Mouse (Mus musculus) hindbrain, postnatal 0 days (tissue): ENCODE measurements around the gene B9d2. TPM values are rescaled to one million over a fixed set of nuclear protein-coding genes. Genes with fewer than 3 reads are reported as not detected.
A peak's percentile ranks its signal among the peaks of the same experiment; 100 is the strongest.

Experiments
- ATAC-seq: fragments of 200-750 bp; cut with Nextera tagmentation; 2 replicates; pipeline ENCODE4 v1.8.0; 2017; ENCODE audit warnings: mild to moderate bottlenecking, moderate TSS enrichment, moderate library complexity
- DNase-seq: peaks from one replicate; pipeline ENCODE4 v3.0.0-alpha.2; 2015; ENCODE audit warnings: low spot score
- H3K27ac ChIP-seq: fragments of 300-500 bp; sonication (generic); 2 replicates; pipeline ENCODE4 v1.5.1; 2014; ENCODE audit warnings: mild to moderate bottlenecking
- H3K27me3 ChIP-seq: fragments of 300-500 bp; sonication (generic); 2 replicates; pipeline ENCODE4 v1.6.1; 2014; ENCODE audit warnings: low read length, mixed read lengths; ENCODE audit not compliant: insufficient read depth
- H3K36me3 ChIP-seq: fragments of 300-500 bp; sonication (generic); 2 replicates; pipeline ENCODE4 v1.6.1; 2014; ENCODE audit warnings: low read length, mixed read lengths; ENCODE audit not compliant: insufficient read depth
- H3K4me1 ChIP-seq: fragments of 300-500 bp; sonication (generic); 2 replicates; pipeline ENCODE4 v1.6.1; 2014; ENCODE audit warnings: antibody characterized with exemption, low read length, mixed read lengths; ENCODE audit not compliant: insufficient read depth
- H3K4me2 ChIP-seq: fragments of 300-500 bp; sonication (generic); 2 replicates; pipeline ENCODE4 v1.6.1; 2014; ENCODE audit warnings: low read depth, mild to moderate bottlenecking, low read length, moderate library complexity, mixed read lengths
- H3K4me3 ChIP-seq: fragments of 300-500 bp; sonication (generic); 2 replicates; pipeline ENCODE4 v1.5.1; 2014; ENCODE audit warnings: low read length
- H3K9ac ChIP-seq: fragments of 300-500 bp; sonication (generic); replicated peaks from 2 replicates; pipeline ENCODE4 v1.6.1; 2014; ENCODE audit warnings: mild to moderate bottlenecking, low read length, moderate library complexity, mixed read lengths
- H3K9me3 ChIP-seq: fragments of 300-500 bp; sonication (generic); 2 replicates; pipeline ENCODE4 v1.6.1; 2016; ENCODE audit warnings: low read length, mixed read lengths
- CTCF ChIP-seq: IDR thresholded peaks from 2 replicates; pipeline ENCODE4 v1.5.1; 2016; ENCODE audit warnings: antibody characterized with exemption, control low read depth, low read depth
- WGBS: fragments of 180-500 bp; shearing (Covaris S2); extraction: QIAGEN DNeasy Blood & Tissue Kit; methylation state at CpG from one replicate; pipeline ENCODE4 v1.1.7; 2014; 5-methylcytosine and 5-hydroxymethylcytosine counted together
- polyA plus RNA-seq: library from polyadenylated mRNA; unstranded; fragments of >200 nt; fragmentation: Nextera tagmentation; extraction: Ambion mirVana; gene quantifications from 2 replicates; pipeline ENCODE4 v1.2.1, GENCODE M21; 2015
- total RNA-seq: library from RNA; depleted of rRNA; stranded (reverse); fragments of >200 nt; gene quantifications from 2 replicates; pipeline ENCODE4 v1.2.3, GENCODE M21; 2014

The B9d2 gene
- total and polyA plus RNA-seq, 2 experiments from 2014 or later: 51.3 to 55.6 TPM

DNA sequence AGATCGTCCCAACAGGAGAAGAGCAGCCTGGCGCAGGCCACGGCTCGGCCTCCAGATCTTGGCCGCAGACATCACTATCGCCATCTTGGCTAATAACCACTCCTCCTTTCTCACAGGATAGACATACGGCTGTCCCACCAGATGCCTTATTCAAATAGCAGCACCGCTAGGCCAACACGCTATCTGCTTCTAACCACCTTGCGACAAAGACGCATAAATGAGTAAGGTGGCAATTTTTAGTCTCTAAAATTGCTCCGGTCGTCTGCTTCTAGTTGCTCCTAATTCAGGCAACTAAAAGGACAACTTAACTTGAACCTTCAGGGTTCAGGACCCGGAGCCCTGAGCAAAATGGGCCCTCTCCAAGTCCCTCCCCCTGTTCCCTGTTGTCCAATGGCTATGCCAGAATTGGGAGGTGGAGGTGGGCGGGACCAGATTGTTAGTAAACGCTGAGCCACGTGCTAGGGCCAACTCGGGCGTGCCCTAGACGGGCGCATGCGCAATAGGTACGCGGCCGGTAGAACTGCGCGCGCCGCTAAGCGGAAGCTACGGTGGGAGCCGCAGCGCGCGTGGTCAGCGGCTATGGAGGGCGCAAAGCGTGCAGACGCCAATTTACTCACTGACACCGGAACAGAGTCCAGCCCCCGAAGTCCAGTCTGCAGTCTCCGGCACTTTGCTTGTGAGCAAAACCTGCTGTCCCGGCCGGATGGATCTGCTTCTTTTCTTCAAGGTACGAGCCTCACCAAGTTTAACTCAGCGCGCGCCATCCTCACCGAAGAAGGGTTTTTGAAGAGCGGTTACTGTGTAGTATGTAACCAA, 21.7 kb upstream of the B9d2 start, which contains the start of the genes Bckdha and Exosc5:
Gene Bckdha (minus strand): TSS at position 325 of the 816 bp plus-strand sequence.
Gene Exosc5 (plus strand): TSS at position 508 of the 816 bp plus-strand sequence.
- Histone ChIP-seq H3K27me3 (no peaks in the 10 kb centered on the region), H3K4me1 (peaks cover 4% of the 10 kb centered on the region; the same call in 1 of the 2 replicates), H3K4me3 (peak within 1 kb of the TSS; percentile 67), H3K9ac (peak within 1 kb of the TSS; percentile 73), H3K9me3 (no peaks in the 10 kb centered on the region), H3K27ac (peak within 1 kb of the TSS; percentile 78), H3K4me2 (peak within 1 kb of the TSS; percentile 85), H3K36me3 (no peaks in the 10 kb centered on the region; the same call in 1 of the 2 replicates)
- DNase-seq (peak; percentile 100), ATAC-seq (peak; percentile 99)
- under 1% methylated on average over 50 of the region's 50 CpGs for WGBS
- no peak for TF ChIP-seq CTCF

DNA sequence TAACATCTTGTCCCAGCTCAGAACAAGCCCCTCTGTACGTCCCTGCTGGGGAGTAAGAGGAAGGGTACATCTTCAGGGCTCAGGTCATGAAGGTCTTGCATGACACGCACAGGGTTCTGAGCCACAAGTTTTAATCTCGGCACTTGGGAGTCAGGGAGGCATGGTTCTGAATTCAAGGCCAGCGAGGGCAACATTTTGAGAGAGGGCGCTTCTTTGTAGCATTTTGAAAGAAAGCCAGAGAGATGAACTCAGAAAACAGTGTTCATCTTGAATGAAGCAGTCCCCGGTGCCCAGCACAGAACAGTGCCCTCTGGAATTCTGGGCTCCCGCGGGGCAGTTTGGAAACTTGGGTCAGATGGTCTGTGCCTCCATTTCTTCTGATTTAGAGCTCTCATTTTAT, 14.2 kb upstream of the B9d2 start:
- Histone ChIP-seq H3K36me3 (peaks cover 13% of the 10 kb centered on the region; the same call in 1 of the 2 replicates), H3K4me2 (no peak overlapping the region), H3K4me3 (no peak overlapping the region), H3K27ac (no peak overlapping the region), H3K9me3 (no peaks in the 10 kb centered on the region), H3K4me1 (no peaks in the 10 kb centered on the region), H3K9ac (no peak overlapping the region), H3K27me3 (no peaks in the 10 kb centered on the region)
- no peak for TF ChIP-seq CTCF
- DNase-seq (no peak), ATAC-seq (no peak)
- WGBS: 93% methylated on average over 8 of the region's 8 CpGs

DNA sequence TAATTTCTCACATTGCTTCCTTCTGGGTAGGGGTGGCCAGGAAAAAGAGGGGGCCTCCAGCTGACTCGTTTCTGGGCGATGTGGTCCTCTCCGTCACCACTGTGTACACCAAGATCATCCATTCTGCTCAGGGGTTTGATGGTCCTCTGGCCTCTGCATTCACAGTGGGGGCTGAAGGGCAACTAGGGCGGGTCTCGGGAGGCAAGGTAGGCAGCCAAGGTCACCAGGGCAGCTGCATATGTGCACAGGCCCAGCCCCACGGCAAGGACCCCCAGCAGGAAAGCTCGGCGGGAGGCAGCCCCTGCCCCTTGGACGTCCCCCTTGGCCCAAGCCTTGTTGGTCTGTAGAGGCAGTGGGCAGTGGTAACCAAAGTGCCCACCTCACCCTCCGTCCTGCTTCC, 11.4 kb upstream of the B9d2 start:
- Histone ChIP-seq H3K4me3 (no peak overlapping the region), H3K27me3 (no peaks in the 10 kb centered on the region), H3K4me1 (no peaks in the 10 kb centered on the region), H3K9ac (no peak overlapping the region), H3K36me3 (peaks cover 12% of the 10 kb centered on the region; the same call in 1 of the 2 replicates), H3K27ac (no peak overlapping the region), H3K4me2 (no peak overlapping the region), H3K9me3 (no peaks in the 10 kb centered on the region)
- no peak for TF ChIP-seq CTCF
- ATAC-seq: no peak
- WGBS: 92% methylated on average over 10 of the region's 10 CpGs
- DNase-seq: no peak

DNA sequence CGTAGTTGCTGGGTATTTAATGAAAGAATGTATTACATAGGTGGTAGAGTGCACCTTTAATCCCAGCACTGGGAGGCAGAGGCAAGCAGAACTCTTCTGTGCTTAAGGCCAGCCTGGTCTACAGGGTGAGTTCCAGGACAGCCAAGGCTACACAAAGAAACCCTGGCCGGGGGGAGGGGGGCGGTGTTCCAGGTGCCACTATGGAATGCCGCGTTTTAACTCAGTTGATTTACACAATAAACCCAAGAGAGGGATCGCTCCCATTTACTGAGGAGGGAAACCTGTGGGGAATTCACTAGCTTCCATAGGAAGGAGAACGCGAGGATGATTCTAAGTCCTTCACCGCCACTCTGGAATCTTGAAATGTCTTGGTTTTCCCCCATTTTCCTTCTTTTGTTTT, 10.9 kb upstream of the B9d2 start:
- ATAC-seq (no peak), DNase-seq (no peak)
- H3K9ac ChIP-seq: no peak overlapping the region
- H3K27ac ChIP-seq: no peak overlapping the region
- TF ChIP-seq CTCF: no peak
- no peaks in the 10 kb centered on the region for H3K9me3 ChIP-seq
- H3K36me3 ChIP-seq: peaks cover 9% of the 10 kb centered on the region; the same call in 1 of the 2 replicates
- H3K4me2 ChIP-seq: no peak overlapping the region
- WGBS: 77% methylated on average over 9 of the region's 9 CpGs
- no peak overlapping the region for H3K4me3 ChIP-seq
- no peaks in the 10 kb centered on the region for H3K4me1 ChIP-seq
- H3K27me3 ChIP-seq: no peaks in the 10 kb centered on the region

DNA sequence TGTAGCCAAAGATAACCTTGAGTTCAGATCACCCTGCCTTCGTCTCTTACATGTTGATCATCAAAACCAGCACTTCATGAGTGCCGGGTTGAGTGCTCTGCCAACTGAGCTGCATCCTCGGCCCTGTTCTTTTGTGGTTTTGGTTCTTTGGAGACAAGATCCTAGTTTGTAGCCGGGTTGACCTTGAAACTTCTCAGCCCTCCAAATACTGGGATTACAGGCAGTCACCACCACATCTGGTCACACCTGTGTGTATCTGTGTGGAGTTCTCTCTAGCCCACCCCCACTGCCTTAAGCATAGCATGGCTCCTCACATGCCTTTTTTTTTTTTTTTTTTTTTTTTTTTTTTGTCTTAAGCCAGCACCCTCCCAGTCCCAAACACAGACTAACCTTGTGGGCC, 10.5 kb upstream of the B9d2 start:
- ATAC-seq (no peak), DNase-seq (no peak)
- Histone ChIP-seq H3K27ac (no peak overlapping the region), H3K9ac (no peak overlapping the region), H3K36me3 (peaks cover 9% of the 10 kb centered on the region; the same call in 1 of the 2 replicates), H3K4me1 (no peaks in the 10 kb centered on the region), H3K4me2 (no peak overlapping the region), H3K27me3 (no peaks in the 10 kb centered on the region), H3K4me3 (no peak overlapping the region), H3K9me3 (no peaks in the 10 kb centered on the region)
- TF ChIP-seq CTCF: no peak
- 95% methylated on average over 4 of the region's 4 CpGs for WGBS

DNA sequence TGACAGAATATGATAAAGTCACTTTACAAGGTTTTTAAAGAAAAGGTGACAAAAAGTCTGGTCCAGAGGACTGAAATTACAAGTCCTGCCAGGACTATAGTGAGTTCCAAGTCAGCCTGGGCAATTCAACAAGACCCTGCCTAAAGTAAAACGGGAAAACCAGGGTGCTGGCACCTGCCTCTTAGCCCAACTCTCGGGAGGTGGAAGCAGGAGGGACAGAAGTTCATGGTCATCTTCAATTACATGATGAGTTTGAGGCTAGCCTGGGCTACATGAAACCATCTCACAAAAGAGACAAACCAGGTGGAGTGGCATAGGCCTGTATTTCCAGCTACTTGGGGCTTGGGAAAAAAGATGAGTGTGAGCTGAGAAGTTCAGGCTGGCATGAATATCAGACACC, 8.9 kb upstream of the B9d2 start:
- Histone ChIP-seq H3K36me3 (peaks cover 9% of the 10 kb centered on the region; the same call in 1 of the 2 replicates), H3K27me3 (no peaks in the 10 kb centered on the region), H3K9me3 (no peaks in the 10 kb centered on the region), H3K4me3 (no peak overlapping the region), H3K27ac (no peak overlapping the region), H3K4me2 (no peak overlapping the region), H3K4me1 (no peaks in the 10 kb centered on the region), H3K9ac (no peak overlapping the region)
- no peak for ATAC-seq
- DNase-seq: no peak
- 74% methylated on average over 2 of the region's 2 CpGs for WGBS
- TF ChIP-seq CTCF: no peak

DNA sequence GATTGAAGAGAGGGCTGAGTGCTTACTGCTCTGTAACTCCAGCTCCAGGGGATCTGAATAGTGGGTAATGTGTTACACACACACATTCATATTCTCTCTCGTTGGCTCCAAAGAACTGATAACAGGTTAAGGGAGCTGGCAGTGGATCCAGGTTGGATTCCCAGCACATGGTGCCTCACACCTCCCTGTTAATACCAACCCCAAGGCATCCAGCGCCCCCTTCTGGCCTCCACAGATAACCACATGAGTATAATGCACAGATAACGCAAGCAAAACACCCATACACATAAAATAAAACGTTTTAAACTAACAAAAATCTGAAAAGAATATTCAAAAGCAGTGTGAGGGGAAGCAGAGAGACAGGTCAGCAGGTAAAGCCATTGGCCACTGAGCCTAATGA, 8.1 kb upstream of the B9d2 start:
- no peak overlapping the region for H3K4me2 ChIP-seq
- no peak overlapping the region for H3K27ac ChIP-seq
- WGBS: 57% methylated on average over 4 of the region's 4 CpGs
- H3K4me3 ChIP-seq: no peak overlapping the region
- H3K36me3 ChIP-seq: peaks cover 9% of the 10 kb centered on the region; the same call in 1 of the 2 replicates
- H3K9ac ChIP-seq: no peak overlapping the region
- H3K9me3 ChIP-seq: no peaks in the 10 kb centered on the region
- H3K27me3 ChIP-seq: no peaks in the 10 kb centered on the region
- H3K4me1 ChIP-seq: no peaks in the 10 kb centered on the region
- ATAC-seq (no peak), DNase-seq (no peak)
- peak; percentile 31; the same call in 1 of the 2 replicates for TF ChIP-seq CTCF
